Mouse (Mus musculus): Measurements from ENCODE around the gene 1700088E04Rik.

Gene 1700088E04Rik

DNA sequence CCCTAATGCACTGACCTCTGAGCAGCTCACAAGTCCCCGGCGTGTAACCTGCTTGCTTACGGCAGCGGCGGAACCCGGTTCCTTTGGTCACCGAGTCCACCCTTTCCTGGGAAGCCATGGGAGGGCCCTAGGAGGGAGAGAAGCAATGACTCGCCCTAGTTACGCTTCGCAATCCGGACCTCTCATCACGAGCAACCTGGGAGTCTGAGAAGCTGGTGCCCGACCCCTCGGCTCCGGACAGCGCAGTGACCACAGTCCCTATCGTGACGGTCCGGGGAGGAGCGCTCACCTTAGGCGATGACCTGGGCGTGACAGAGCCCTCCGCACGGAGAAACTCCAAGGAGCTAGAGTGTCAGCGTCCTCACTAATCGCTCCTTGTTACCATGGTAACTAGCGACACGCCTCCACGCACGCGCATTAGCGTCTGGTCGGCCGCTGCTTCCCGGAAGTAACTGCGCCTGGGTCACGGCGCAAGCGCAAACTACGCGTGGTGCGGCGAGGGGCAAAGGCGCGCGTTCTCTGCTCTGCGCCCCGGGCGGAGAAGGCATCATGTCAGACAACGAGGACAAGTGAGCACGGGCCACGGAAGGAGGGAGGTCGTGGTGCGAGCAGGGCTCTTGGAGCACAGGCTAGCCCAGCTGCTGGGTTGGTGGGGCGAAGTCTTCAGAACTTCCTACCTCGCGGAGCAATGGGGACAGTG, at the start of gene 1700088E04Rik, which contains the start of gene Polr2f:
Gene 1700088E04Rik, minus strand, starts transcription at position 388 of the 700 bp plus-strand sequence.
Gene Polr2f, plus strand, starts transcription at position 144 of the 700 bp plus-strand sequence.
- peak; percentile 81 for DNase-seq (ENCODE audit: low spot score)

GRCm38 (mm10) chr15:79187819-79188218, 46.8 kb upstream of the 1700088E04Rik start:
- no peak for DNase-seq (ENCODE audit: low spot score)

- no peak for DNase-seq (ENCODE audit: low spot score)
These were observed 44.2 kb upstream of the 1700088E04Rik start for GRCm38 (mm10) chr15:79185213-79185612.

GRCm38 (mm10) chr15:79176905-79177304, 35.9 kb upstream of the 1700088E04Rik start:
- DNase-seq (ENCODE audit: low spot score): no peak

DNA sequence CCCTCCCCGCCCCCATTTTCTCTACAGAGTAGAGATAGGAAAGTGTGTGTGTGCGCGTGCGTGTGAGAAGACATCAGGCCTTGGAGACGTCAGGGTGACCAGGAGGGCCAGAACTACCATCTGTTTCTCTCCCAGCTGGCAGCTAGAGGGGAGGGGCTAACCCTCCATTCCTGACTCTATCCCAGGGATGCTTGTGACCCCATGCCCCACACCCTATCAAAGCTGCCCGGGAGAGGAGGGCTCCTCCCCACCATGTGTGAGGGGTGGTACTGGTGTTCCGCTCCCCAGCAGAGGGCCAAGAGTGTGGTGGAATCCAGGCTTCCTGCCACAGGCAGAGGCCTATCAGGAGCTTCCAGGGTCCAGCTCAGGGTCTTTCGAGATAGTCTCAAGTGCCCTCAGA, 25.7 kb upstream of the 1700088E04Rik start:
- DNase-seq (ENCODE audit: low spot score): no peak

DNA sequence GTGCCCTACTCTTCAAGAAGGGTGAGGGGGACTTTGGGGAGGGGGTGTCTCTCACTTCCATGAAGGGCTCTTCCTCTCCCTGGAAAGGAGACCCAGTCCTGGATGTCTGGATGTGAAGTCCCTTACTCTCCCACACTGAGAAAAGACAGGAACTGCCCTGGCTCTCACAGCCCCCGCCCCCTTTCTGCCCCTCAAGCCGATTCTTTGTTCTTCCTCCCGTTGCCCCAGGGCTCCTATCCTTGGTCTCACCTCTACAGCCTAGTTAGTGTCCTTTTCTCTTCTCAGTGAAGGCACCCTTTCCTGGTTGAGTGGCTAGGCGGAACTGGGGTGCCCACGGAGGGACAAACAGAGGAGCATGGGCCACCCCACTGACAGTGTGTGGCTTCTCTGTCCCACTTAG, 24.1 kb upstream of the 1700088E04Rik start, which contains the start of gene Sox10:
Gene Sox10, minus strand, starts transcription at position 101 of the 400 bp plus-strand sequence.
- DNase-seq (ENCODE audit: low spot score): no peak

GRCm38 (mm10) chr15:79164251-79164650, 23.2 kb upstream of the 1700088E04Rik start:
- DNase-seq (ENCODE audit: low spot score): no peak

- no peak for DNase-seq (ENCODE audit: low spot score)
These were observed 21.8 kb upstream of the 1700088E04Rik start for GRCm38 (mm10) chr15:79162822-79163221.

- DNase-seq (ENCODE audit: low spot score): no peak
These were observed 21.2 kb upstream of the 1700088E04Rik start for GRCm38 (mm10) chr15:79162301-79162700.

DNA sequence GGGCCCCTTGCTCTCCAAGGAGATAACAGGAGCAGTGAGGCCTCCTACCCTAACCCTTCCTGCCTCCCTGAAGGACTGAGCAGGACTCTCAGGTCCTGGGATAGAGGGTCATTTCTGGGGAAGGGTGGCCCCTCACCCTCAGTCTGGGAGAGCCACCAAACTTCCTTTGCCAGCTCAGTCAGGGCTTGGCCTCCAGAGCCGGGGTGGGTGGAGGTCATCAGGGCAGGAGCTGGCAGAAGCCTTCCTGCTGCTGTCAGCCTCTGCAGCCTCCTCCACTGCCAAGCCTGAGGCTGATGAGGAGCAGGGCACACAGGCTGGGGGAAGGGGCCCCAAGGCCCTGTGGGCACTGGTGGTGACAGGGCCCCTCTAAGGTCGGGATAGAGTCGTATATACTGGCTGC, 14.5 kb upstream of the 1700088E04Rik start:
- no peak for DNase-seq (ENCODE audit: low spot score)

DNA sequence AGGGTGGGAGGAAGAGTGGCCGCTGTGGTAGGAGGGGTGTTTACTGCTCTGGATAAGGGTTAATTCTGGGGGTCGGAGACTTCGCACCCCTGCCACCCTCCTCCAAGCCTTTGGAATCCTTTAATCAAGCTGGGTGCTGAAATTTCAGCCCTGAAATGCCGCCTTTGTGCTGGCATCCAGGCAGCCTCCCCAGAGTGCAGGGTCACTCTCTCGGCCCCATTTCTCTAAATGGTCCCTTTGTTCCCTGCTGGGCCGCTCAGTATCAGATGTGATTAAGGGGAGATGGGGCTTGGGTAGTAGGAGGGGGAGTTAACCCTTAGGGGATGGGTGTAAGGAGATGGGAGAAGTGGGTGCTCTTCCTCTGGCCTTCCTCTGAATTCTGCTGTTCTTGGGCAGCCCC, 11.7 kb upstream of the 1700088E04Rik start:
- no peak for DNase-seq (ENCODE audit: low spot score)

DNA sequence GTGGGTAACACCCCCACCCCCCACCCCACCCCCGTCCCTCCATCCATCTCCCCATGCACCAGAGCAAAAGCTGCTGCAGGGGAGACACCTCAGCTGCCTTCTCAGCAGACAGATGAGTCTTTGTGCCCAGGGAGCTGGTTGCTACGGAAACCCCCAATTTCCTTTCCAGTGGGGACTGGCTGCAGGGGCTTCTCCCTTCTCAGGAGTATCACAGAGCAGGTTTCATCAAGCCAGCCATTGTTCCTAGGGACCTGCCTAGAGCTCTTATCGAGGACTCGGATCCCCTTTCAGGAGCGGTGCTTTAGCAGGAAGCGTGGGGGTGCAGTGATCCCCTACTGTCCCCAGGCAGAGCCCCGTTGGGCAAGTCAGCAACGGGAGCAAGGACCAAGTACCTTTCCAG, 10.8 kb upstream of the 1700088E04Rik start:
- DNase-seq (ENCODE audit: low spot score): no peak

GRCm38 (mm10) chr15:79148533-79148932, 7.5 kb upstream of the 1700088E04Rik start:
- DNase-seq (ENCODE audit: low spot score): peak; percentile 79

DNA sequence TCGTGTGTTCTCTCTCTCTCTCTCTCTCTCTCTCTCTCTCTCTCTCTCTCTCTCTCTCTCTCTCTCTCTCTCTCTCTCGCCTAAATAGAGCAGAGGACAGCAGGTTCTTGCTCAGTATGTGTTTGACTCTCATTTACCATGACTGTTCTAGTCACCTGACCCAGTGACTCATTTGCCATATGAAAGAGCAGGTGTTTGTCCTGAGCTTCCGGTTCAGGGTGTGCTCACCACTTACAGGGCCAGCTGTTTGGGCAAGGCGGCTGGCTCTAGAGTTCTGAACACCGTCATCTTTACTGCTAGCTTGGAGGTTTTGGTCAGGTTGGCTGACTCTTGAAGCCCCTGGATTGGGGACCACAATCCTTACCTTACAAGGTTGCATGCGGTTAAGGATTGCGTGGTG, 4.5 kb upstream of the 1700088E04Rik start:
- no peak for DNase-seq (ENCODE audit: low spot score)

DNA sequence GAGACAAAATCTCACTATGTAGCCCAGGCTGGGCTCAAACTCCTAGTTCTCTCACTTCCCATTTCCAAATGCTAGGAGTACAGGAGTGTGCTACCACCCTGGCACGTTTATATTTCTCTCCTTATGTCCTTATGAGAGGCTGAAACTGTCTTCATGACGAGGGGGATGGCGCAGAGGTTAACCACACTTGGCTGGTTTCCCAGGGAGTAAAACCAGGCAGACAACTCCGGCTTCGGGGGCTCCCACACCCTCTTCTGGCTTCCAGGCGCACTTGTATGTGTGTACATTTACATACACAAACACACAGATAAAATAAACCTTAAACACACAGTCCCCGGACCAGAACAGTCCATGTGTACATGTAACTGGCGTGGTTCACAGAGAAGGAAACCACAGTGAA, 3.0 kb upstream of the 1700088E04Rik start:
- DNase-seq (ENCODE audit: low spot score): no peak

- no peak for DNase-seq (ENCODE audit: low spot score)
These were observed 2.3 kb upstream of the 1700088E04Rik start for GRCm38 (mm10) chr15:79143316-79143715.

DNA sequence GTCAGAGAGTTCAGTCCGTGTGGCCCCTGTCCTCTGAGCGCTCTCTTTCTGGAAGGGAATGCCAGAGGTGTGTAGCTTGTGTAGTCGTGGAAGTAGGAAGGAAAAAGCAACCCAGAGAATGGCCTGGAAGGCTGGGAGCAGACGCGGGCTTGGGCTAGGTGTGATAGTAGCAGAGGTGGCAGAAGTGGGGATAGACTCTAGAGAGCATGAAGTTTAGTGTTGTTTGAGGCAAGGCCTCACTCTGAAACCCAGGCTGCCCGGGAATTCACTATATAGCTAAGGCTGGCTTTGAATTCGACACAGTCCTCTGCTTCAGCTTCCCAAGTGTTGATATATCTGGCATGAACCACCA, 489 bp upstream of the 1700088E04Rik start:
- no peak for DNase-seq (ENCODE audit: low spot score)

GRCm38 (mm10) chr15:79139640-79140039, 1.4 kb downstream of the 1700088E04Rik start:
- no peak for DNase-seq (ENCODE audit: low spot score)

DNA sequence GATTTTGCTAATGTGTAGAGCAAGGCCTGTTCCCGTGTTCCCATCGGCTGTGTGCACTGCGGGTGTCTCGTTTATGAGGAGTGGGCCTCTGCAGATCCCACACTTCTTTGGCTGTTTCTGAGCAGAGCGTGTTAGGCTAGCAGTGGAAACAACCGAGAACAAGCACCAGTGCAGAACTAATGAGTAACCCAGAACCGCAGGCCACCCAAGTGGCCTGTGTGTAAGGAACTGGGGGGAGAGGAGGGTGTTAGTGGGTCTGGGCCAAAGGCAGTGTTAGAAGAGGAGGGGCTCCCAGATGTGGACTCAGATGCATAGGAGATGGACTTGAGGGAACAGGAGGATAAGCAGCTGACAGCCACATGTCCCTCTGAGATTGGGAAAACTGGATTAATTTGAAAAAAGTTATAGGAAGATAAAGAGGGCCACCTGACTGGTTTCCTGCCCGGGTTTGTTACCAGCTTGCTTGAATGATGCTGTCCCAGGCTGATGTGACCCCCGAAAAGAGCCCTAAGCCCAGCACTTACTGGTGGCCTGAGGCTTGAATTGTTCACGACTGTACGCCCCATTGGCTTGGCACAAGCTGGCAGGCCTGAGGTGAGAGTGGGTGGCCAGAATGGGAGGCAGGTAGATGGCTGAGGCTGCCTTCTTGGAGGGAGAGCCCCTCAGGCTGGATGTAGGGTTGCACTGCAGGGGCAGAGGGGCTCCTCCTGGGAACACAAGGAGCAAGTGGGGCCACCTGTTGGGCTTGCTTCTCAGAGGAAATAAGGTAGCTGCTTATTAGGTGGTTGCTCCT, 5.1 kb downstream of the 1700088E04Rik start:
- no peak for DNase-seq (ENCODE audit: low spot score)

GRCm38 (mm10) chr15:79135332-79135731, 5.7 kb downstream of the 1700088E04Rik start:
- DNase-seq (ENCODE audit: low spot score): no peak

- DNase-seq (ENCODE audit: low spot score): no peak
These were observed 6.4 kb downstream of the 1700088E04Rik start for GRCm38 (mm10) chr15:79134496-79135270.

DNA sequence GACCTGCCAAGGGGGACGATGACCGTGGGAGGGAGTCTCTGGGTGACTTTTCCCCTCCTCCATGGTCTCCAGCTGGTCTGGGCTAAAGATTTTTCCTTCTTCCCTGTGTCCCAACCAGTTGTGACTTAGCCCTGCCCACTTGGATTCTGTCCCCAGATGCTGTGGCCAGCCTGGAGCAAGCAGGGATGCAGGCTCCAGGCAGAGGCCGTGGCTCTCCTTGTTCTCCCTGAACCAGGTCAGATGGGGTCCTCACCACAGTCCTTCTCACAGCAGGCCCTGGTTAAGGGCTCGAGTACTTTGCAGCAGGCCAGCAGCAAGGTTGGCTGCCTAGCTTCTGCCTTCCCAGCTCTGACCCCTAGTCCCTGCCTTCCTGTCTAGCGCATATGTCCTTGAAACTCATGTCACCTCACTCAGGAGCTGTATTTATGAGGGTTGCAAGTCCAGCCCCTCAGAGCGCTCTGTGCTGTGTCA, 7.8 kb downstream of the 1700088E04Rik start:
- no peak for DNase-seq (ENCODE audit: low spot score)

All from layer of hippocampus, adult 9-10 months (tissue).